Comparison of ENCODE assay signal across 23 mouse cellular contexts in genomic region chr5:144515241-144515640, GRCm38 (mm10). TPM values are rescaled to one million over a fixed set of nuclear protein-coding genes. Genes with fewer than 3 reads are reported as not detected.
A peak's percentile ranks its signal among the peaks of the same experiment; 100 is the strongest.
DNase-seq lines count a peak whose midpoint lies in the region; ATAC-seq and TF ChIP-seq lines count a peak whose summit lies in the region.
"Had no signal": no experiment of that assay in that cellular context is flagged by ENCODE, and none has a peak within 500 bp of the region (broad histone marks: within the 10 kb centered on the region; RNA-seq: fewer than 3 reads in every experiment).

No protein-coding gene starts in this region.

- no peak for TF ChIP-seq RAD21 in CH12.LX (IDR thresholded peaks at IDR 0.05; ENCODE audit: low read depth, low read length)

- dilution Hi-C loops in CH12.LX (cut with MboI; ENCODE audit: extremely low pct_ligation_motif_present, extremely low pct_unique_long_range_greater_than_20kb, low sequenced_read_pairs) = no loop called here

- no peaks in the 10 kb centered on the region for H3K79me2 ChIP-seq in CH12.LX (replicated peaks; ENCODE audit: control insufficient read depth, extremely low read depth, insufficient read depth, poor library complexity, severe bottlenecking)

- H3K27me3 ChIP-seq in CH12.LX (replicated peaks) = no peaks in the 10 kb centered on the region
- H3K27me3 ChIP-seq: embryonic facial prominence, embryonic 13.5 days; embryonic facial prominence, embryonic 15.5 days; forebrain, embryonic 12.5 days; Patski had no signal

- peak; percentile 8 for DNase-seq in CH12.LX (ENCODE audit: extremely low read depth)
- no peak for DNase-seq in Muller cell, postnatal 12 days (ENCODE audit: inconsistent ontology term)
- DNase-seq in kidney, postnatal 4 days = no peak
- DNase-seq in urinary bladder, adult 18-20 months (ENCODE audit: low spot score in 2 of 2) = no peak
- no peak for DNase-seq in right cerebral cortex, postnatal 25 days
- DNase-seq: adrenal gland, adult 8-10 months; B cell, adult 2 months; cerebellum, adult 11-12 months; cerebellum, adult 2 months; cerebellum, adult 9-10 months had no signal

- no peaks in the 10 kb centered on the region for H3K36me3 ChIP-seq in CH12.LX (replicated peaks in 1 of 2; ENCODE audit: control insufficient read depth in 1 of 2, insufficient read depth in 1 of 2, low read length in 1 of 2)
- H3K36me3 ChIP-seq: embryonic facial prominence, embryonic 13.5 days; embryonic facial prominence, embryonic 15.5 days; forebrain, embryonic 10.5 days; forebrain, embryonic 12.5 days had no signal

- TF ChIP-seq POLR2A in CH12.LX (IDR thresholded peaks at IDR 0.05; ENCODE audit: low read depth, low read length) = no peak

- no peak for TF ChIP-seq CTCF in CH12.LX (conservative IDR thresholded peaks at IDR 0.05 in 1 of 2, IDR thresholded peaks at IDR 0.05 in 1 of 2; ENCODE audit: low read depth in 2 of 2, low read length in 2 of 2)

- H3K4me1 ChIP-seq in CH12.LX (ENCODE audit: control insufficient read depth in 1 of 2, insufficient read depth in 2 of 2) = peaks cover 0 to 6% of the 10 kb centered on the region in 2 experiments; a peak in 2 of 4 replicates
- H3K4me1 ChIP-seq: embryonic facial prominence, embryonic 13.5 days; embryonic facial prominence, embryonic 15.5 days; forebrain, embryonic 12.5 days had no signal

- TF ChIP-seq EP300 in CH12.LX (IDR thresholded peaks at IDR 0.05; ENCODE audit: low read length) = no peak

- no peak overlapping the region for H3K9ac ChIP-seq in CH12.LX (ENCODE audit: insufficient read depth, low read depth)
- H3K9ac ChIP-seq: embryonic facial prominence, embryonic 13.5 days; embryonic facial prominence, embryonic 15.5 days; forebrain, embryonic 12.5 days had no signal

- H3K9me3 ChIP-seq in CH12.LX (replicated peaks; ENCODE audit: low read length) = no peaks in the 10 kb centered on the region
- H3K9me3 ChIP-seq: embryonic facial prominence, embryonic 13.5 days; embryonic facial prominence, embryonic 15.5 days; forebrain, embryonic 10.5 days; forebrain, embryonic 12.5 days had no signal

- no peak overlapping the region for H3K27ac ChIP-seq in CH12.LX (ENCODE audit: insufficient read depth, low read depth)
- H3K27ac ChIP-seq: embryonic facial prominence, embryonic 13.5 days; embryonic facial prominence, embryonic 15.5 days; forebrain, embryonic 10.5 days; forebrain, embryonic 12.5 days had no signal

- in situ Hi-C loops in CH12.LX (cut with MboI; ENCODE audit: low pct_ligation_motif_present, low pct_unique_long_range_greater_than_20kb, low sequenced_read_pairs) = no loop called here

- no peak overlapping the region for H3K4me2 ChIP-seq in CH12.LX (ENCODE audit: insufficient read depth, low read depth, poor library complexity, severe bottlenecking)
- H3K4me2 ChIP-seq: embryonic facial prominence, embryonic 13.5 days; embryonic facial prominence, embryonic 15.5 days; forebrain, embryonic 12.5 days had no signal

- ATAC-seq in granulocyte monocyte progenitor cell, adult 5-6 weeks (replicated peaks; ENCODE audit: poor library complexity, severe bottlenecking) = peak; percentile 62
- ATAC-seq in megakaryocyte progenitor cell, adult 5-6 weeks (replicated peaks; ENCODE audit: poor library complexity) = peak; percentile 63; the same call in 1 of the 2 replicates
- ATAC-seq: activated CD4-positive, CD25-positive, alpha-beta regulatory T cell, adult 4 months; CD4-positive, CD25-positive, alpha-beta regulatory T cell, adult 4 months; forebrain, embryonic 14.5 days; forebrain, embryonic 16.5 days; Patski had no signal

- H3K4me3 ChIP-seq in CH12.LX (replicated peaks in 1 of 3; ENCODE audit: low read depth in 2 of 3, low read length in 2 of 3, poor library complexity in 1 of 3) = no peak overlapping the region
- H3K4me3 ChIP-seq: embryonic facial prominence, embryonic 13.5 days; embryonic facial prominence, embryonic 15.5 days; erythroblast, embryonic 14.5 days; forebrain, embryonic 10.5 days; forebrain, embryonic 12.5 days had no signal

TF ChIP-seq in CH12.LX, 34 proteins besides CTCF, POLR2A, EP300 and RAD21:
- TF ChIP-seq SMC3 (IDR thresholded peaks at IDR 0.05; ENCODE audit: low read depth, low read length) = no peak
- TF ChIP-seq PAX5 (IDR thresholded peaks at IDR 0.05; ENCODE audit: low read length) = no peak
- no peak for TF ChIP-seq USF1 (IDR thresholded peaks at IDR 0.05; ENCODE audit: low read depth, low read length)
- TF ChIP-seq CHD1 (IDR thresholded peaks at IDR 0.05; ENCODE audit: low read depth, low read length) = no peak
- TF ChIP-seq ZC3H11A (IDR thresholded peaks at IDR 0.05; ENCODE audit: low read depth, low read length) = no peak
- no peak for TF ChIP-seq ELF1 (IDR thresholded peaks at IDR 0.05; ENCODE audit: low read depth, low read length)
- no peak for TF ChIP-seq USF2 (conservative IDR thresholded peaks at IDR 0.05; ENCODE audit: low read depth, low read length)

RNA-seq across cellular contexts. Expression of gene Nptx2, which starts 30.5 kb away (rescaled TPM):
- total RNA-seq in CH12.LX (2012; rRNA removed) (not detected in 2 replicates), CH12.LX (2014; rRNA removed) (not detected in 2 replicates)
- not detected in 2 replicates for polyA plus RNA-seq in CH12.LX (2012; ENCODE audit: insufficient read length, low read depth)
- not detected in 2 replicates for total RNA-seq in granulocyte monocyte progenitor cell, adult 5-6 weeks (2014; fragmentation: Nextera tagmentation)
- not detected in 2 replicates for total RNA-seq in granulocyte monocyte progenitor cell, adult 5-6 weeks (2017)
- total RNA-seq in megakaryocyte progenitor cell, adult 5-6 weeks (2015) = not detected in 2 replicates
- total RNA-seq in megakaryocyte progenitor cell, adult 5-6 weeks (2017) = not detected in 2 replicates
- total RNA-seq: MEL had no signal
- polyA plus RNA-seq: activated CD4-positive, CD25-positive, alpha-beta regulatory T cell, adult 4 months; CD4-positive, CD25-positive, alpha-beta regulatory T cell, adult 4 months; erythroblast, embryonic 14.5 days; Patski had no signal
